Mouse (Mus musculus): Measurements from ENCODE around the gene Ppp1r3g. TPM values are rescaled to one million over a fixed set of nuclear protein-coding genes. Genes with fewer than 3 reads are reported as not detected.

The Ppp1r3g gene
- polyA plus RNA-seq, 1 experiment, result not detected

DNA sequence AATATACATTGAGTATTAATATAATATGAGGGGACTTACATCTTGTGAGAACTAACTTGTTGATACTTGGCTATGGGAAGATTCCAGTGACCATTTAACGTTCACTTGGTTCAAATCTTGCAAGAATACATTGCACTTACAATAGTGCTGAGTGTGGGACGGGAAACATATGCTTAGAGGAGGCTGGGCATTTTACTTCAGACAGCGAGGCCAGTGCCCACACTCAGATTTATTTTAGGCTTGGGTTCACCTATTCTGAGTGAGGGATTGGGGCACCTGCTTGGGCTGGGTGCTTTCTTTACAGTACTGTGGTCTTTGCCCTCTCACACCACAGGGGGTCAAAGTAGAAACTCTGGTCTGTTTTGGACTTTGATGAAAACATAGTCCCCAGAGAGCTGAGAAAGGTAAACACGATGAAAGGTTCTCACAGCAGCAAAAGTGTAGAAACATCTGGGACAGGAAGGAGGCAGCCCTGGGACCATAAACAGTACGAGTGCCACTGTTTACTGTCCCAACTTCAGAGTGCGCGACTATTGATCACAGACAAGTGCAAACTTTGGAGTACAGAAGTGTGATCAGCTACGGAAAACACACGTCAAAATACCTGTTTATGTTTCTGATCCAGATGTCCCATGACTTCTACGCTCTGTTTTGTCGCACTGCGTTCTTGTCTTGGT lies 890 bp downstream of the Ppp1r3g start:
- no peaks in the 10 kb centered on the region for H3K9me3 ChIP-seq (ENCODE audit: control insufficient read depth, low read length)
- H3K4me1 ChIP-seq (ENCODE audit: control insufficient read depth), result no peaks in the 10 kb centered on the region
- no peaks in the 10 kb centered on the region for H3K27me3 ChIP-seq (ENCODE audit: control insufficient read depth)
- no peak overlapping the region for H3K4me3 ChIP-seq (replicated peaks)
- H3K36me3 ChIP-seq (ENCODE audit: control insufficient read depth), result no peaks in the 10 kb centered on the region
- no peak for TF ChIP-seq TAL1 (IDR thresholded peaks at IDR 0.05; ENCODE audit: low read length)
- TF ChIP-seq GATA1 (IDR thresholded peaks at IDR 0.05; ENCODE audit: low read length), result no peak

GRCm38 (mm10) chr13:35963583-35963982 lies 4.9 kb downstream of the Ppp1r3g start:
- no peaks in the 10 kb centered on the region; the same call in 1 of the 2 replicates for H3K9me3 ChIP-seq (ENCODE audit: control insufficient read depth, low read length)
- H3K36me3 ChIP-seq (ENCODE audit: control insufficient read depth), result no peaks in the 10 kb centered on the region
- H3K27me3 ChIP-seq (ENCODE audit: control insufficient read depth), result peaks cover 25% of the 10 kb centered on the region
- H3K4me3 ChIP-seq (replicated peaks), result no peak overlapping the region
- H3K4me1 ChIP-seq (ENCODE audit: control insufficient read depth), result no peaks in the 10 kb centered on the region
- TF ChIP-seq GATA1 (IDR thresholded peaks at IDR 0.05; ENCODE audit: low read length) (no peak), TAL1 (IDR thresholded peaks at IDR 0.05; ENCODE audit: low read length) (no peak)

DNA sequence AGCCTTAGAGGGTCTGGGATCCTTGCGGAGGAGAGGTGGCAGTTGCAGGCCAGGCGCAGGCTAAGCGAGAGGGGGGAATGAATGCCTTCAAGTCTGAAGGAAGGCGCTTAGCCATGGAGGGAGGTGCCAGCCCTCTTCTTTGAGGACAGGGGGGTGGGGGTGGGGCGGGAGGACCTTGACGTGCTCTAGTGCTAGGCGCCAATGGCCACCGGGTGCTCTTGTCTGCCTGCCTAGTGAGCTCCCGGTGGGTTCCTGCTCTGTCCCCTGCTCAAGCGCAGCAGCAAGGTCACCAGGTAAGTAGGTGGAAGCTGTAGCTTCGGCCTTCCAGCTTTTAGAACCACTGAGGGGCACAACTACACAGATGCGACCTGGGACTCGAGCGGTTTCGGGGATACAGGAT lies 9.1 kb downstream of the Ppp1r3g start:
- TF ChIP-seq GATA1 (IDR thresholded peaks at IDR 0.05; ENCODE audit: low read length) (no peak), TAL1 (IDR thresholded peaks at IDR 0.05; ENCODE audit: low read length) (no peak)
- peaks cover 46% of the 10 kb centered on the region for H3K27me3 ChIP-seq (ENCODE audit: control insufficient read depth)
- no peaks in the 10 kb centered on the region for H3K4me1 ChIP-seq (ENCODE audit: control insufficient read depth)
- peaks cover 2% of the 10 kb centered on the region; the same call in 1 of the 2 replicates for H3K9me3 ChIP-seq (ENCODE audit: control insufficient read depth, low read length)
- H3K4me3 ChIP-seq (replicated peaks), result no peak overlapping the region
- no peaks in the 10 kb centered on the region for H3K36me3 ChIP-seq (ENCODE audit: control insufficient read depth)

GRCm38 (mm10) chr13:35968131-35968718 lies 9.6 kb downstream of the Ppp1r3g start:
- peaks cover 46% of the 10 kb centered on the region for H3K27me3 ChIP-seq (ENCODE audit: control insufficient read depth)
- peak overlapping the region; percentile 30 for H3K4me3 ChIP-seq (replicated peaks)
- peaks cover 2% of the 10 kb centered on the region; the same call in 1 of the 2 replicates for H3K9me3 ChIP-seq (ENCODE audit: control insufficient read depth, low read length)
- no peaks in the 10 kb centered on the region for H3K4me1 ChIP-seq (ENCODE audit: control insufficient read depth)
- H3K36me3 ChIP-seq (ENCODE audit: control insufficient read depth), result no peaks in the 10 kb centered on the region
- TF ChIP-seq TAL1 (IDR thresholded peaks at IDR 0.05; ENCODE audit: low read length), result no peak
- TF ChIP-seq GATA1 (IDR thresholded peaks at IDR 0.05; ENCODE audit: low read length), result no peak

DNA sequence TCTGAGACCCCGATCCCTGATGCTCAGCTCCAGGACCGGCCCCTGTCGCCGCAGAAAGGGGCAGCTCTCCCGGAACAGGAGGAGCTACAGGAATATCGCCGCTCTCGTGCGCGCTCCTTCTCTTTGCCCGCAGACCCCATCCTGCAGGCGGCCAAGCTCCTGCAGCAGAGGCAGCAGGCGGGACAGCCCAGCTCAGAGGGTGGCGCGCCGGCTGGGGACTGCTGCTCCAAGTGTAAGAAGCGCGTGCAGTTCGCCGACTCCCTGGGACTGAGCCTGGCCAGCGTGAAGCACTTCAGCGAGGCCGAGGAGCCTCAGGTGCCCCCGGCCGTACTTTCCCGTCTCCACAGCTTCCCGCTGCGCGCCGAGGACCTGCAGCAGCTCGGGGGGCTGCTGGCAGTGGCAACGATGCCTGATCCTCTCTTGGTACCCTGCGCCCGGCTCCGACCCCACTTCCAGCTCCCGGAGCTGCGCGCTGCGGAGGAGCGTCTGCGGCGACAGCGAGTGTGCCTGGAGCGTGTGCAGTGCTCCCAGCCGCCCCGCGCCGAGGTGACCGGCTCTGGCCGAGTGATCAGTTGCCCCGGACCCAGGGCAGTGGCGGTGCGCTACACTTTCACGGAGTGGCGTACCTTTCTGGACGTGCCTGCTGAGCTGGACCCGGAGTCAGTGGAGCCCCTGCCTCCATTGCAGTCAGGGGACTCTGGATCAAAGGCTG lies 10.2 kb downstream of the Ppp1r3g start:
- H3K9me3 ChIP-seq (ENCODE audit: control insufficient read depth, low read length), result peaks cover 2% of the 10 kb centered on the region; the same call in 1 of the 2 replicates
- peaks cover 46% of the 10 kb centered on the region for H3K27me3 ChIP-seq (ENCODE audit: control insufficient read depth)
- no peaks in the 10 kb centered on the region for H3K36me3 ChIP-seq (ENCODE audit: control insufficient read depth)
- no peak for TF ChIP-seq TAL1 (IDR thresholded peaks at IDR 0.05; ENCODE audit: low read length)
- TF ChIP-seq GATA1 (IDR thresholded peaks at IDR 0.05; ENCODE audit: low read length), result no peak
- H3K4me3 ChIP-seq (replicated peaks), result peak overlapping the region; percentile 30
- H3K4me1 ChIP-seq (ENCODE audit: control insufficient read depth), result no peaks in the 10 kb centered on the region

DNA sequence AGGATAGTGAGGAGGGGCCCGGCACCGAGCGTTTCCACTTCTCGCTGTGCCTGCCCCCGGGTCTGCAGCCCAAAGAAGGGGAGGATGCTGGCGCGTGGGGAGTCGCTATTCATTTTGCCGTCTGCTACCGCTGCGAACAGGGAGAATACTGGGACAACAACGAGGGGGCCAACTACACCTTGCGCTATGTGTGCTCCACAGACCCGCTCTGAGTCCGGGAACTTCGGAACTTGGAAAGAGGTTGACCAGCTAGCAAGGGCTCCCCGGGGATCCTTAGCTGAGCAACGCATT lies 10.7 kb downstream of the Ppp1r3g start:
- Histone ChIP-seq H3K4me1 (ENCODE audit: control insufficient read depth) (no peaks in the 10 kb centered on the region), H3K9me3 (ENCODE audit: control insufficient read depth, low read length) (peaks cover 2% of the 10 kb centered on the region; the same call in 1 of the 2 replicates), H3K36me3 (ENCODE audit: control insufficient read depth) (no peaks in the 10 kb centered on the region), H3K27me3 (ENCODE audit: control insufficient read depth) (peaks cover 46% of the 10 kb centered on the region), H3K4me3 (replicated peaks) (peak overlapping the region; percentile 30)
- no peak for TF ChIP-seq GATA1 (IDR thresholded peaks at IDR 0.05; ENCODE audit: low read length)
- no peak for TF ChIP-seq TAL1 (IDR thresholded peaks at IDR 0.05; ENCODE audit: low read length)

GRCm38 (mm10) chr13:35969829-35970228 lies 11.2 kb downstream of the Ppp1r3g start:
- Histone ChIP-seq H3K27me3 (ENCODE audit: control insufficient read depth) (peaks cover 46% of the 10 kb centered on the region), H3K4me1 (ENCODE audit: control insufficient read depth) (no peaks in the 10 kb centered on the region), H3K4me3 (replicated peaks) (no peak overlapping the region), H3K9me3 (ENCODE audit: control insufficient read depth, low read length) (peaks cover 2% of the 10 kb centered on the region; the same call in 1 of the 2 replicates), H3K36me3 (ENCODE audit: control insufficient read depth) (no peaks in the 10 kb centered on the region)
- no peak for TF ChIP-seq TAL1 (IDR thresholded peaks at IDR 0.05; ENCODE audit: low read length)
- no peak for TF ChIP-seq GATA1 (IDR thresholded peaks at IDR 0.05; ENCODE audit: low read length)

GRCm38 (mm10) chr13:35976912-35977311 lies 18.3 kb downstream of the Ppp1r3g start:
- H3K4me1 ChIP-seq (ENCODE audit: control insufficient read depth), result no peaks in the 10 kb centered on the region
- no peaks in the 10 kb centered on the region for H3K27me3 ChIP-seq (ENCODE audit: control insufficient read depth)
- H3K4me3 ChIP-seq (replicated peaks), result no peak overlapping the region
- peaks cover 5% of the 10 kb centered on the region for H3K9me3 ChIP-seq (ENCODE audit: control insufficient read depth, low read length)
- no peak for TF ChIP-seq GATA1 (IDR thresholded peaks at IDR 0.05; ENCODE audit: low read length)
- no peak for TF ChIP-seq TAL1 (IDR thresholded peaks at IDR 0.05; ENCODE audit: low read length)
- H3K36me3 ChIP-seq (ENCODE audit: control insufficient read depth), result peaks cover 23% of the 10 kb centered on the region

DNA sequence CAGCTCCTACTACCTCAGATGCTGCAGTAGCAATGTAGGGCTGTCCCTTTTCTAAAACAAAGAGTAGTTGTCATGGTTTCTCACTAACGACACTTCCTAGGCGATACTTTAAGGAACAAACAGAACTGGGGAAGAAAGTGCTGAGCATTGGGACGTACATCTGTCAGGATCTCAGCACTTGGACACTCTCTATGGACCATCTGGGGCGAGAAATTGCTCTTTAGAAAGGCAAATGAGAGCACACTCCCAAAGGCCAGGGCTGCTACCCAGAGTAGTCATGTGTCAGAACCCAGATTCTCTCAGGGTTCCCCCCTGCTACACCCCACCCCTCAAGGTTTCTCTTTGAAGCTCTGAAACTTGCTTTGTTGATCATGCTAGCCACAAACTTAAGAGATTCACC lies 21.8 kb downstream of the Ppp1r3g start:
- Histone ChIP-seq H3K27me3 (ENCODE audit: control insufficient read depth) (no peaks in the 10 kb centered on the region), H3K9me3 (ENCODE audit: control insufficient read depth, low read length) (peaks cover 5% of the 10 kb centered on the region), H3K4me3 (replicated peaks) (no peak overlapping the region), H3K4me1 (ENCODE audit: control insufficient read depth) (no peaks in the 10 kb centered on the region), H3K36me3 (ENCODE audit: control insufficient read depth) (peaks cover 28% of the 10 kb centered on the region)
- TF ChIP-seq GATA1 (IDR thresholded peaks at IDR 0.05; ENCODE audit: low read length), result no peak
